30 mouse cellular contexts compared by ENCODE assay signal in the genomic region with DNA sequence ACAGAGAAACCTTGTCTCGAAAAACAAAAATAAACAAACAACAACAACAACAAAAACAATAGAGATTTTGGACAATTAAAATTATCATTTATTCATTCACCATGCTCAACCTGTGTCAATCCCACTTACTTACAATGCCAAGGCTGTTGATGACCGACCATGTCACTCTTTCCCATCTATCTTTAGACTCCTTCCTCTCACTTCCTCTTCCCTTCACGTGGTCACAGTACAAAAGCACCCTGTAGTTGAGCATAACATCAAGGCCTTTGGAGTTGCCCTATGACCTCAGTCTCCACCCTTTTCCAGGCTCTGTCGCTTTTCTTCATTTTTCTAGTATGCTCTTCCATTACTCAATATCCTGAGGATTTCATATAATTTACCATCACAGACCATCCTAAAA.
"Had no signal": no experiment of that assay in that cellular context is flagged by ENCODE, and none has a peak within 500 bp of the region (broad histone marks: within the 10 kb centered on the region; RNA-seq: fewer than 3 reads in every experiment).

No protein-coding gene starts in this region.

- H3K27ac ChIP-seq: heart, embryonic 13.5 days; heart, embryonic 15.5 days; hindbrain, embryonic 10.5 days; hindbrain, embryonic 12.5 days; hindbrain, embryonic 13.5 days; hindbrain, embryonic 14.5 days; hindbrain, embryonic 15.5 days; hindbrain, postnatal 0 days; intestine, embryonic 15.5 days; kidney, embryonic 15.5 days; kidney, postnatal 0 days; layer of hippocampus, adult 2 months; left cerebral cortex, adult 2 months had no signal

- H3K4me1 ChIP-seq: heart, embryonic 13.5 days; heart, embryonic 15.5 days; hindbrain, embryonic 10.5 days; hindbrain, embryonic 12.5 days; hindbrain, embryonic 13.5 days; hindbrain, embryonic 15.5 days; intestine, embryonic 15.5 days had no signal

- H3K4me3 ChIP-seq: heart, embryonic 12.5 days; heart, embryonic 13.5 days; heart, embryonic 15.5 days; hindbrain, embryonic 10.5 days; hindbrain, embryonic 12.5 days; hindbrain, embryonic 13.5 days; hindbrain, embryonic 15.5 days; intestine, embryonic 15.5 days; kidney, embryonic 15.5 days; layer of hippocampus, adult 2 months; left cerebral cortex, adult 2 months had no signal

- H3K9me3 ChIP-seq: heart, embryonic 12.5 days; heart, embryonic 13.5 days; heart, embryonic 15.5 days; hindbrain, embryonic 10.5 days; hindbrain, embryonic 12.5 days; hindbrain, embryonic 13.5 days; hindbrain, embryonic 15.5 days; intestine, embryonic 15.5 days; kidney, embryonic 15.5 days had no signal

- H3K27me3 ChIP-seq: heart, embryonic 12.5 days; heart, embryonic 13.5 days; heart, embryonic 15.5 days; hindbrain, embryonic 12.5 days; hindbrain, embryonic 13.5 days; hindbrain, embryonic 15.5 days; intestine, embryonic 15.5 days; kidney, embryonic 15.5 days had no signal

- H3K36me3 ChIP-seq: heart, embryonic 12.5 days; heart, embryonic 13.5 days; heart, embryonic 15.5 days; hindbrain, embryonic 10.5 days; hindbrain, embryonic 12.5 days; hindbrain, embryonic 13.5 days; hindbrain, embryonic 15.5 days; intestine, embryonic 15.5 days; kidney, embryonic 15.5 days had no signal

- H3K9ac ChIP-seq: heart, embryonic 12.5 days; heart, embryonic 13.5 days; heart, embryonic 15.5 days; hindbrain, embryonic 12.5 days; hindbrain, embryonic 13.5 days; hindbrain, embryonic 14.5 days; hindbrain, embryonic 15.5 days; intestine, embryonic 15.5 days; kidney, embryonic 15.5 days had no signal

- H3K4me2 ChIP-seq: heart, embryonic 12.5 days; heart, embryonic 13.5 days; heart, embryonic 15.5 days; hindbrain, embryonic 12.5 days; hindbrain, embryonic 13.5 days; hindbrain, embryonic 14.5 days; hindbrain, embryonic 15.5 days; intestine, embryonic 15.5 days; kidney, embryonic 15.5 days had no signal

- DNase-seq: heart, postnatal 10 days; heart, postnatal 14 days; heart, postnatal 36 days; heart, postnatal 4 days; kidney, adult 11 months; kidney, adult 18-20 months; kidney, adult 2 months; kidney, adult 8-10 months; kidney, adult 9 months; kidney, postnatal 10 days; kidney, postnatal 14 days; kidney, postnatal 25 days; kidney, postnatal 36 days; kidney, postnatal 4 days; layer of hippocampus, adult 9-11 months; layer of hippocampus, postnatal 36 days had no signal
